10 mouse cellular contexts compared by ENCODE assay signal in the genomic region with DNA sequence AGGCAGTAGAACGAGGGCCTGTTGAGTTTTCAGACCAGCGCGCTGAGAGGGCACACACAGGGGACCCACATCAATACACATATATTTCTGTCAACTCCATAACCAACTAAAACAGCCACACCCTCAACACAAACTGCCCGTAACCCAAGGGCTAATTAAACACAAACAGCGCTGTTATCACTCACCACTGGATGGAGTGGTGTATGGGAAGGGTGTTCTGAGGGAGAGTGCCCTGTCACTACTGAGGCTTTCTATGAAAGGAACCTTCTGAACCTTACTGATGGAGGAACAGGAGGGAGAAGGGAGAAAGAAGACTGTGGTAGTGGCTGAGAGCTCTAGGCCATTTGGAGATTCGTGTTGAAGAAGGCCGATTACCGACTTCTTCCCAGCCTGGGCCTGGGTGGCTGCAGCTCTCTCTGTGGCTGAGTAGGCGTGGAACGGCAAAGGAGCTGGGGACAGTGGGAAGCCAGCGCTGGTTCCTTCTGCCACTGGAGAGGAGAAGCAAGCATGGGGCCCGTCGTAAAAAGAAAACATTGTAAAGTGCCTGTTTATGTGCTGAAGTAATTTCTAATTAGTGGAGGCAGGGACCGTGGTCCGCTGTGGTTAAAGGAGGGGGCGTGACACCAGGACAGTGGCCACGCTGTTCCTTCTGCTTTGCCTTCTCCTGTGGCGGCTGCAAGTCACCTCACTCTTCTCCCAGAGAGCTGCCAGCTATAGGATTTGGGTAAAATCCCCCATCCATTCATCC.
DNase-seq lines count a peak whose midpoint lies in the region; ATAC-seq and TF ChIP-seq lines count a peak whose summit lies in the region.
"Had no signal": no experiment of that assay in that cellular context is flagged by ENCODE, and none has a peak within 500 bp of the region (broad histone marks: within the 10 kb centered on the region; RNA-seq: fewer than 3 reads in every experiment).

No protein-coding gene starts in this region.

- H3K36me3 ChIP-seq in kidney, postnatal 0 days (ENCODE audit: insufficient read depth, low read length), result no peaks in the 10 kb centered on the region
- H3K36me3 ChIP-seq in embryonic facial prominence, embryonic 14.5 days (ENCODE audit: control insufficient read depth, insufficient read depth, low read length), result no peaks in the 10 kb centered on the region
- no peaks in the 10 kb centered on the region for H3K36me3 ChIP-seq in hindbrain, embryonic 14.5 days (replicated peaks; ENCODE audit: control insufficient read depth, insufficient read depth)

- no peaks in the 10 kb centered on the region for H3K9me3 ChIP-seq in kidney, postnatal 0 days (replicated peaks; ENCODE audit: low read length)
- H3K9me3 ChIP-seq in embryonic facial prominence, embryonic 14.5 days (ENCODE audit: control insufficient read depth, low read length), result no peaks in the 10 kb centered on the region
- H3K9me3 ChIP-seq in hindbrain, embryonic 14.5 days (ENCODE audit: control insufficient read depth, low read length), result no peaks in the 10 kb centered on the region
- H3K9me3 ChIP-seq: megakaryocyte, embryonic 14.5 days had no signal

- H3K4me1 ChIP-seq in kidney, postnatal 0 days (replicated peaks; ENCODE audit: insufficient read depth, low read length), result 0 out of 2 replicates have a peak, but pooled peaks cover 6% of the 10 kb centered on the region
- H3K4me1 ChIP-seq in embryonic facial prominence, embryonic 14.5 days (ENCODE audit: control insufficient read depth, insufficient read depth, low read length), result peaks cover 17% of the 10 kb centered on the region; the same call in 1 of the 2 replicates
- no peaks in the 10 kb centered on the region for H3K4me1 ChIP-seq in hindbrain, embryonic 14.5 days (replicated peaks; ENCODE audit: control insufficient read depth, insufficient read depth, low read length)
- H3K4me1 ChIP-seq: megakaryocyte, embryonic 14.5 days had no signal

- H3K4me3 ChIP-seq in kidney, postnatal 0 days (replicated peaks; ENCODE audit: low read depth, low read length), result no peak overlapping the region
- H3K4me3 ChIP-seq in embryonic facial prominence, embryonic 14.5 days (ENCODE audit: low read depth, low read length), result no peak overlapping the region
- H3K4me3 ChIP-seq in hindbrain, embryonic 14.5 days (replicated peaks; ENCODE audit: low read length), result no peak overlapping the region
- H3K4me3 ChIP-seq: megakaryocyte, embryonic 14.5 days had no signal

- 28% methylated on average over 18 of the region's 18 CpGs for WGBS in kidney, postnatal 0 days
- 29% methylated on average over 18 of the region's 18 CpGs for WGBS in embryonic facial prominence, embryonic 14.5 days
- 46% methylated on average over 18 of the region's 18 CpGs for WGBS in hindbrain, embryonic 14.5 days

- peak; percentile 13; the same call in 1 of the 2 replicates for TF ChIP-seq CTCF in kidney, postnatal 0 days (IDR thresholded peaks at IDR 0.05; ENCODE audit: low read depth)

- H3K9ac ChIP-seq in kidney, postnatal 0 days (ENCODE audit: low read depth, low read length), result no peak overlapping the region
- H3K9ac ChIP-seq in embryonic facial prominence, embryonic 14.5 days (ENCODE audit: low read depth, low read length), result no peak overlapping the region
- H3K9ac ChIP-seq in hindbrain, embryonic 14.5 days, result no peak overlapping the region

- H3K4me2 ChIP-seq in kidney, postnatal 0 days (ENCODE audit: low read length), result peak overlapping the region; percentile 34
- peak overlapping the region; percentile 25 for H3K4me2 ChIP-seq in embryonic facial prominence, embryonic 14.5 days (ENCODE audit: low read depth, low read length)
- peak overlapping the region; percentile 32 for H3K4me2 ChIP-seq in hindbrain, embryonic 14.5 days (replicated peaks)

- no peak; the same call in 1 of the 2 replicates for ATAC-seq in kidney, postnatal 0 days (replicated peaks; ENCODE audit: low FRiP score, low read depth)
- ATAC-seq in embryonic facial prominence, embryonic 14.5 days (ENCODE audit: low read depth), result peak; percentile 33; the same call in 1 of the 2 replicates
- peak; percentile 64; the same call in 1 of the 2 replicates for ATAC-seq in hindbrain, embryonic 14.5 days (ENCODE audit: low FRiP score)
- no peak for ATAC-seq in cerebellum, adult (ENCODE audit: insufficient number of reproducible peaks, low FRiP score, low TSS enrichment)
- no peak for ATAC-seq in monocyte, adult 5-6 weeks (replicated peaks; ENCODE audit: insufficient number of reproducible peaks, low FRiP score, low TSS enrichment, poor library complexity, severe bottlenecking)

- DNase-seq in kidney, postnatal 0 days (ENCODE audit: low spot score), result no peak
- DNase-seq in kidney, adult 8-10 months, result no peak
- no peak for DNase-seq in embryonic facial prominence, embryonic 14.5 days (ENCODE audit: low spot score)
- no peak for DNase-seq in hindbrain, embryonic 14.5 days (ENCODE audit: low spot score)
- peak; percentile 33 for DNase-seq in neural tube, embryonic 10.5 days (ENCODE audit: extremely low spot score, low spot score)
- DNase-seq in cerebellum, adult 8-10 months, result no peak
- DNase-seq: layer of hippocampus, postnatal 36 days had no signal

- no peaks in the 10 kb centered on the region for H3K27me3 ChIP-seq in kidney, postnatal 0 days (ENCODE audit: insufficient read depth, low read length)
- H3K27me3 ChIP-seq in embryonic facial prominence, embryonic 14.5 days (replicated peaks; ENCODE audit: control insufficient read depth, insufficient read depth, low read length), result no peaks in the 10 kb centered on the region
- H3K27me3 ChIP-seq in hindbrain, embryonic 14.5 days (ENCODE audit: control insufficient read depth, insufficient read depth, low read length), result no peaks in the 10 kb centered on the region
- H3K27me3 ChIP-seq: megakaryocyte, embryonic 14.5 days had no signal

- peak overlapping the region; percentile 50; the same call in 1 of the 2 replicates for H3K27ac ChIP-seq in kidney, postnatal 0 days
- H3K27ac ChIP-seq in embryonic facial prominence, embryonic 14.5 days (replicated peaks; ENCODE audit: low read depth, low read length), result no peak overlapping the region
- no peak overlapping the region for H3K27ac ChIP-seq in hindbrain, embryonic 14.5 days

Comparison
In these comparisons a context has a peak if more than half of its experiments do, and no peak if none do; other contexts are left out.
1. ATAC-seq: peak in embryonic facial prominence, embryonic 14.5 days (single experiment) and hindbrain, embryonic 14.5 days (single experiment); none in kidney, postnatal 0 days (single experiment), cerebellum, adult (single experiment) and monocyte, adult 5-6 weeks (single experiment).
2. Peak in every context shown above with its lines, with median percentiles within 50 percentile points of each other: H3K4me2 ChIP-seq.